Mouse (Mus musculus): ENCODE results near the gene Snrnp70. TPM values are rescaled to one million over a fixed set of nuclear protein-coding genes. Genes with fewer than 3 reads are reported as not detected.
"Not testable (repeated sequence)": the region's sequence is repeated elsewhere in the genome, so short reads cannot be mapped to it uniquely, and the experiment has no call there.

The Snrnp70 gene
- total RNA-seq, 2 experiments from 2014 or later = 262 to 325 TPM

DNA sequence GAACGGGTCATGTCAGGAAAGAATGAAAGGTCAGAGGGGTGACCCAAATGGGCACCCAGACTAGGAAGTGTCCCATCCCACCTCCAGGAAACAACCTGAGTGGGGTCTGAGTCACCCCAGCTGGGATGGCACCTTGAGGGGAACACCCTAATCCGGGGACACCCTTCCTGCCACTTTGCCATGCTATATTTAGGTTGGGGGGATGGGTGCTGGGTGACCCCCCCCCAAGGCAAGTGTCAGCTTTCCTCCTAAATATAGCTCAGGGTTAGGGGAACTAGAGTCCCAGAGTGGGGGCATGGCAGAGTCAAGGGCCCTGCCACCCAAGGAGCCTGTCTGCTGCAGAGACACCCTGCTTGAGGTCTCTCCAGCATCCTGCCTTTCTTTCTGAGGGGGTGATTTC, 16.9 kb upstream of the Snrnp70 start:
- DNase-seq (ENCODE audit: low spot score in 2 of 2) = no peak

DNA sequence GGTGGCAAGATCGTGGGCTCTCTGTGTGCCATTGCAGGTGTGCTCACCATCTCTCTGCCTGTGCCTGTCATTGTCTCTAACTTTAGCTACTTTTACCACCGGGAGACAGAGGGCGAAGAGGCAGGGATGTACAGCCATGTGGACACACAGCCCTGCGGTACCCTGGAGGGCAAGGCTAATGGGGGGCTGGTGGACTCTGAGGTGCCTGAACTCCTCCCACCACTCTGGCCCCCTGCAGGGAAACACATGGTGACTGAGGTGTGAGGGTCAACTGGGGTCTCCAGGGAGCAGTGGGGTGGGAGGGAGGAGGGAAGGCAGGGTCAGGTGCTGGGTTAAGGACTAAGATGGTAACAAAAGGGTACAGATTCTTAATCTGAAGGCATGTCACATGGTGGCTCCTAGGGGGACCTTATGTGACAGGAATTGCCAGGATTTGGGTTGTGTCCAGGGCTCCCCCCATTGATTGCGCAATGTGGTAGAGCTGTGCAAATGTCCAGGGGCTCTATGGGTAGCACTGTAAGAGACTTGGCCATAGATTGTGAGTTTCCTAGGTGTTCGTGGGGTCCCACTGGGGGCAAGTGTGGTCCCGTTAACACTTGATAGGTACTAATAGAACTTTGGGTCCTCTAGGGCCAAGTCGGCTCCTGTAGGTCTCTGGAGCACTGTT, 14.1 kb upstream of the Snrnp70 start:
- no peak for DNase-seq (ENCODE audit: low spot score in 2 of 2)

DNA sequence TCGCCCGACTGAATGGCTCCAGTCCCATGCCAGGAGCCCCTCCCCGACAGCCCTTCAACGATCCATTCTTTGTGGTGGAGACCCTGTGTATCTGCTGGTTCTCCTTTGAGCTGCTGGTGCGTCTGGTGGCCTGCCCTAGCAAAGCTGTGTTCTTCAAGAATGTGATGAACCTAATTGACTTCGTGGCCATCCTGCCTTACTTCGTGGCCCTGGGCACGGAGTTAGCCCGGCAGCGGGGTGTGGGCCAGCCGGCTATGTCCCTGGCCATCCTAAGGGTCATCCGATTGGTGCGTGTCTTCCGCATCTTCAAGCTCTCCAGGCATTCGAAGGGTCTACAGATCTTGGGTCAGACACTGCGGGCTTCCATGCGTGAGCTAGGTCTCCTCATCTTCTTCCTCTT, 13.4 kb upstream of the Snrnp70 start:
- DNase-seq (ENCODE audit: low spot score in 2 of 2) = no peak

DNA sequence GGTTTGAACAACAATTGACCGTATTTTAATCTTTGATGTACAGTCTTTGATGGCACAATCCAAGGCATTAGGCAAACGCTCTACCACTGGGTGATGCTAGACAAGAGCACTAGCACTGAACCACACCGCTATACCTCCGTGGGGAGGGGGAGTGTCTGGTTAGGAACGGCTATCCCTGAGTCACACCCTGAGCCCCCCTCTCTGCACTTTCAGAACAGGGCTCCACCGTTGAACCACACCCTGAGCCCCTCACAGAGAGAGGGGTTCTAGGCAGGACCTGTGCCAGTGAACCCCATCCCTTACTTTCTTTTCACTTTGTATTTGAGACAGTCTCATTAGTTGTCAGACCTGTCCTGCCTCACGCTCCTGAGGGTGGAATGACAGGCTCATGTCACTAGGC, 12.8 kb upstream of the Snrnp70 start:
- DNase-seq (ENCODE audit: low spot score in 2 of 2) = no peak

DNA sequence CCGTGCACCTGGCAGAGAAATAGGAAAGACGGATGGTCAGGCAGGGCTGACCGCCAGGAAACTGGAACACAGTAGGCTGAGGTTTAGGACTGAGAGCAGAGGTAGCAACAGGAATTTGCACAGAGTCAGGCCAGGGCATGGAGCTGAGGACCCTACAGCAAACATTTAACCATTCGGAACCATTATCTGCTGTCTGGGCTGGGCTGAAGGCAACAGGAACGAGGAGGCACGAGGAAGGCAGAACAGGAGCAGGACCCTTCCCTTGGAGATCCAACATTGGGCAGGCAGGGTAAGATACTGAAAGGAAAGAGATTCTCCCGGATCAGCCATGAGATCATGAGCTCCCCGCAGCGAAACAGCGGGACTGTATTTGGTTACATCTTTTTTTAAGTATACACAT, 12.3 kb upstream of the Snrnp70 start:
- DNase-seq (ENCODE audit: low spot score in 2 of 2) = no peak

DNA sequence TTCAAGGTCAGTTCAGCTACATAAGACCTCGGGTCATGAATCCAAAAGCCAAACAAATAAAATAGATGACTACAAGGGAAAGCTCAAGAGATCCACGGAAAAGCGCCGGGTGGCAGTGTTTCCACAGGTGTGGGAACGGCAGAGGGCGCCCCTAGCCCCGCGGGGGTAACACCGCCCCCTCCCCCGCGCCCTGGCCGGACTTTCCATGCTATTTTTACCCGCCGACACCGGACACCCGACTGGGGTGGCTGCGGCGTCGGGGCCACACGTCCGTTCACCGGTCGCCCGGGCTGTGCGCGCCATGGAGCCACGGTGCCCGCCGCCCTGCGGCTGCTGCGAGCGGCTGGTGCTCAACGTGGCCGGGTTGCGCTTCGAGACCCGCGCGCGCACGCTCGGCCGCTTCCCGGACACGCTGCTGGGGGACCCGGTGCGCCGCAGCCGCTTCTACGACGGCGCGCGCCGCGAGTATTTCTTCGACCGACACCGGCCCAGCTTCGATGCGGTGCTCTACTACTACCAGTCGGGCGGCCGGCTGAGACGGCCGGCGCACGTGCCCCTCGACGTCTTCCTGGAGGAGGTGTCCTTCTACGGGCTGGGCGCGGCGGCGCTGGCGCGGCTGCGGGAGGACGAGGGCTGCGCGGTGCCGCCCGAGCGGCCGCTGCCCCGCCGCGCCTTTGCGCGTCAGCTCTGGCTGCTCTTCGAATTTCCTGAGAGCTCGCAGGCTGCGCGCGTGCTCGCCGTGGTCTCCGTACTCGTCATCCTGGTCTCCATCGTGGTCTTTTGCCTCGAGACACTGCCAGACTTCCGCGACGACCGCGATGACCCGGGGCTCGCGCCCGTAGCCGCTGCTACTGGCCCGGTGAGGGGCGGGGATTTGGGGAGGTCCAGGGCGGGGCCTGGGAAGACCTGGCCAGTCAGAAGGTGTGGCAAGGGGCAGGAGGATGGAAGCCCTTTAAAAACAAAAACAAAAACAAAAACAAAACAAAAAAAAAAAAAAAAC, 10.9 kb upstream of the Snrnp70 start:
- no peak for DNase-seq (ENCODE audit: low spot score in 2 of 2)

DNA sequence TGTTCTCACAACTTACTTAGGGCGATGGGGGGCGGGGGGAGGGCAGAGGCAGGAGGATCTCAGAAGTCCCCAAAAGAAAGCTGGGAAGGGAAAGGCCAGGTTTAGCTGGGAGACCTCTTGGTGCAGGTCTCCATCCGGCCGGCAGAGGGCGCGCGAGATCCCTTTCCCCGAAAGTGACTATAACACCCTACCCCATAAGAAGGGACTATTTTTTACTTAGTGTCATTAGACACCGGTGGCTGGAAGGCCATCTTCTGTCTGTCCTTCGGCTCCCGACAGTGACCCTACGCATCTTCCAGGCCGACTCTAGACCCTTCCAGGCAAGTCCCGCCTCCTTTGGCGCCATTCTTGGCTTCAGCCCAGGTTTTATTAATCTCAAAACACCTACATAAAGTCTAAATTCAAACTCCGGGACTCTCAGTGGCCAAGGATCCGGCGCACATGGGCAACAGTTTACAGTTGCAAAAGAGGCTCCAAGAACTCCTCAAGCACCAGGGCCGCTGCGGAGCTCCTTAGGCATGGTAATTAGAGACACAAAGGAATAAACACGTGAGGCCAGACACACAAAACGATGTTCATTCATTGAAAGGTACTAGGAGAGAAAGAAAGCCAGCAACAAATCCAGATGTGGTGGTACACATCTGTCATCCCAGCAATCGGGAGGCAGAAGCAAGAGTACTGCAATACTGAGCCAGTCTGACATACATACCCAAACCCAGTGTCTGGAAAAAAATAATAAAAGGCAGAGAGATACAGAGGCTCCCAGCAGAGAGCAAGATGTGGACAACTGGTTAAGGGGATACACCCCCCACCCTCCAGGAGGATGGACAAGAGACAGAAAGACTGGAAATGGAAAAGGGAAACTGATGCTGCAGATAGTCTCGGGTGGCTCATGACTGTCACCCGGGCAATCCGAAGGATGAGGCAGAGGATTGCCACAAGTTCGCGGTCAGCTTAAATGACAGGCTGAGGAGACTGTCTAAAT, 9.8 kb upstream of the Snrnp70 start, which contains the start of gene Kcna7:
Gene Kcna7 (plus strand): TSS at position 563 of the 985 bp plus-strand sequence.
- DNase-seq (ENCODE audit: low spot score in 2 of 2) = peak; percentile 75 to 82

DNA sequence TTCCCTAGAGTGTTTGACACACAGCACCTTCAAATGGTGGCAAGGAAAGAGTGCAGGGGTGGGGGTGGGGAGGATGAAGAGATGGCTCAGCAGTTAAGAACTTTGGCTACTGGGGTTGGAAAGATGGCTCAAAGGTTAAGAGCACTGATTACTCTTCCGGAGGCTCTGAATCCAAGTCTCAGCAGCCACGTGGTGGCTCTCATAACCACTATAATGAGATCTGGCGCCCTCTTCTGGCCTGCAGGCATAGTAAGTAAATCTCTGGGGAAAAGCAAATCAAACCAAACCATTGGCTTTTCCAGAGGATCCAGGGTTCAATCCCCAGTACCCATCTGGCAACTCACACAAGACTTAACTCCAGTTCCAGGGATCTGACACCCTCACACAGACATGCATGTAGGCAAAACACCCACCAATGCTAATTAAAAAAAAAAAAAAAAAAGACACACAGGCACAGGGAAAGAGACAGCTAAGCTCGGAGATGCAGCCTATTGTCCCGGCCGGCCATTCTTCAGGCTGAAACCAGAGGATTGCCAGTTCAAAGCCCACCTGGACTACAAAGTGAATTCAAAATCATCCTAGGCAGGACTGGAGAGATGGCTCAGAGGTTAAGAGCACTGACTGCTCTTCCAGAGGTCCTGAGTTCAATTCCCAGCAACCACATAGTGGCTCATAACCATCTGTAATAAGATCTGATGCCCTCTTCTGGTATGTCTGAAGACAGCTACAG, 8.2 kb upstream of the Snrnp70 start:
- peak; percentile 53 to 71 for DNase-seq (ENCODE audit: low spot score in 2 of 2)

DNA sequence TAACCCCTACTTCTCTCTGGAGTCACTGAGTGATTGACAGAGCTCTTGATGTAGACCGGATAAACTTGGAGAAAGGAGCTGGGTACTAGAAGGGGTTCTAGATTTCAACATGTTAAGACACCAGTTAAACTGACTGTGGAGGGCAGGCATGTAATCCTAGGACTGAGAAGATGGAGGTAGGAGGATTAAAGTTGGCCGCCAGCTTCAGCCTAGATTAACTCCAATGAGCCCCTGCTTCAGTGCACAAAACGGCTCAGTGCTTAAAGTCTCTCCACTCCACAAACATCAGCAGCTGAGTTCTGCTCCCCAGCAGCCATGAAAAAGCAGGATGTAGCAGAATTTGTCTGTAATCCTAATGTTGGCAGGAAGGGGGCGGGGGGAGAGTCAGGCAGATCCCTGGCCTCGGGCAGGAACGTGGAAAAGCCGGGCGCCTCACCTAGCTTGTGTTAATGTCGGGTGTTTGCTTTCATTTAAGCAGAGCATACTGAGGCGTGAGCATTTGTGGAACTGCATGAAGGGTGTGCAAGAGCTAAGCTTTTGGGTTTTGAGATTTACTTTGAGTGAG, 6.1 kb upstream of the Snrnp70 start:
- no peak for DNase-seq (ENCODE audit: low spot score in 2 of 2)

DNA sequence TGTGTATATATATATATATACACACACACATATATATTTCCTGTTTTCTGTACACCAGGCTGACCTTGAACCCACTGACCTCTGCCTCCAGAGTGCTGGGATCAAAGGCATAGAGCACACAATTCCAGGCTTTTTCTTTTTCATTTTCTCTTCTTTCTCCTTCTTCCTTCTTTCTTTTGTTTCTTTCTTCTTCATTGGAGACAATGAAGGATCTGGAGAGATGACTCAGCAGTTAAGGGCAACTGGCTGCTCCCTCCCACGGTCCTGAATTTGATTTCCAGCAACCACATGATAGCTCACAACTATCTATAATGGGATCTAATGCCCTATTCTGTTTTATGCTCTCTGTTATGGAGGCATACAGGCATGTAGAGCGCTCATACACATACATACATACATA, 1.2 kb upstream of the Snrnp70 start:
- no peak for DNase-seq (ENCODE audit: low spot score in 2 of 2)

DNA sequence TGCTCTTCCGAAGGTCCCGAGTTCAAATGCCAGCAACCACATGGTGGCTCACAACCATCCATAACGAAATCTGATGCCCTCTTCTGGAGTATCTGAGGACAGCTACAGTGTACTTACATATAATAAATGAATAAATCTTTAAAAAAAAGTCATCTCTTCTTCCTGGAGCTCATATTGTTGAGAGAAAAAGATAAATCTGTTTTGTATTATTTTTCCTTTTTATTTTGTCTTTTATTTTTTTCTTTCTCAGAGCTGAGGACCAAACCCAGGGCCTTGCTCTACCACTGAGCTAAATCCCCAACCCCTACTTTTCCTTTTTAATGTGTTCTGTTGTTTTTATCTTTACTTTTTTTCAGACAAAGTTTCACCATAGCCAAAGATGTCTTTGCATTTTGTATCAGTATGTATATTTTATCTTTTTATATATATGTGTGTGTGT, 814 bp upstream of the Snrnp70 start:
- not testable (repeated sequence) for DNase-seq (ENCODE audit: low spot score in 2 of 2)

DNA sequence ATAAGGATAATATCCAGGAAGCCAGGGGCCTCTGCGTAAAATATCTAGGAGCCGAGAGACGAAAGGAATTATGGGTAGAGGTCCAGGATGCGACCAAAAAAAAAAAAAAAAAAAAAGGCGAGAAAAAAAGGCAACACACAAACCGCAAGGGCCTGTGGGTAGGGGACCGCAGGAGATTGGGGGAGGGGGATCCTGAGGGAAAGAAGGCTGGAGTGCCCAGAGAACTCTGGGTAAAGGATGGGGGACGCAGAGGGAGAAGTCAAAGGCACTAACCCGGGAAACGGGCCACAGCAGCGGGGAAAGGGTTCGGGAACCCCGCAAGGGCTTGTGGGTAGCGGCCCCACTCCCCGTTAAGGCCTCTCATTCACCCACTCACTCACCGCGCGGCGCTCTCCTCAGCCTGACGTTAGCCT, 407 bp downstream of the Snrnp70 start:
- DNase-seq (ENCODE audit: low spot score in 2 of 2) = no peak

DNA sequence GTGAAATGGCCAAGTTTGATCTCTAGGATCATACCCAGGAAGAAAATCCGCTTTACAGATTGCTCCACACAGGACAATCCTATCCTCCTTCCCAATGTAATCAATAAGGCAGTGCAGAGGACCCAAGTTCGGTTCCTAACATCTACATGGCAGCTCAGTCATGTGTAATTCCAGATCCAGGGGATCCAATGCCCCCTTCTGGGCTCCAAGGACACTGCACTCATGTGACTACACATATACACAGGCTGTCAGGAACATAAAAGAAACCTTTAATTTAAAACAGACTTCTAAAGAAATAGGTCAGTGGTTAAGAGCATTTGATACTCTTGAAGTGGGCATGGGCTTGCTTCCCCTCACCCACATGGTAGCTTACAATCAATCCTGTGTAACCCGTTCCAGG, 9.5 kb downstream of the Snrnp70 start:
- no peak for DNase-seq (ENCODE audit: low spot score in 2 of 2)

DNA sequence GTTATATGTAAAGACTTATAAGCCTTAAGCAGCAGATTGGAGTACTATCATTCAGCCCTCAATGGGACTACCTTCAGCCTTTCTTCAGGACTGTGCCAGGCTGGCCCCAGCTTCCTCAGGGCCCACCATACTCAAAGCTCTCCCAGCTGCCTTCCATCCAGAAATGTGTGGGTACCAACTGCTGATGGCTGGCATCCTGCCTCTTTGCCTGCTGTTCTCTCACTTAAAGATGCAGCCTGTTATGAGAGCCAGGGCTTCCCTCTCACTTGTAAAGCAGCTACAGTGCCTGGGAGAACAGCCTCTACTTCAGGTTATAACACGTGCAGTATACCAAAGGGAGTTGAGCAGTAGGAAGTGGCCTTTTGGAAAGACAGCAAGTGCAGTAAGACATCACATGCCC, 19.5 kb downstream of the Snrnp70 start:
- no peak for DNase-seq (ENCODE audit: low spot score in 2 of 2)

DNA sequence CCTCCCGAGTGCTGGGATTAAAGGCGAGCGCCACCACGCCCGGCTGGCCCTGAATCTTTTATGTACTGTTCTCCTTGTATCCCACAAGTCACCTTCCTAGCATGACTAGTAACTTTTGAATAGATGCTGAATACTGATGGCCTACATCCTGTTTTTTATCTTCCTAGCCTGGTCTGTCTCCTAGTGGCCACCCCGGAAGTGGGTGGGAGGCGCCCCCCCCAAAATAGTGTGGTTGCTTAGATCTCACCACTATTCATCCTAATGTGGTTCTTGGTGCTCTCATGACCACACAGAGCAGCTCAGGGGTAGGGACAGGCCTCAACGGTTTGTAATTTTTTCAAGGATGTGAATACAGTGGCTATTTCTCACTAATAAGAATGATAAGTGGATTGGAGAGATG, 20.9 kb downstream of the Snrnp70 start:
- DNase-seq (ENCODE audit: low spot score in 2 of 2) = no peak

DNA sequence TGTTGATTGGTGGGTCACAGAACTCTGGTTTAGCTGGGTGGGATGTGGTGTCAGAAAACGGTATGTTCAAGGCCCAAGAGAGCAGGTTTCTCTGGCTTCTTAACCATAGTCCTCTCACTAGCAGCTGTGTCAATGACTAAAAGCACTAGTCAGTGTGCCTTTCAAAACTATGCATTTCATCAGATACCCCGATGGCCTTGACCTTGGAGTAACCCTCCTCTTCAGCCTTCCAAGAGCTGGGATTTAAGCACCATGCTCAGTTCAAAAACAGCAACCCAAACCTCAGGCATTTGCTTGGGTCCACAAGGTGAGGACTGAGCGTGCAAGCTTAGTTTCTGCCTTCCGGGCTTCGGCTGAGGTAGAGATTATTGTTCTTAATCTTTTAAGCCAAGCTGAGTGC, 23.2 kb downstream of the Snrnp70 start:
- no peak for DNase-seq (ENCODE audit: low spot score in 2 of 2)

DNA sequence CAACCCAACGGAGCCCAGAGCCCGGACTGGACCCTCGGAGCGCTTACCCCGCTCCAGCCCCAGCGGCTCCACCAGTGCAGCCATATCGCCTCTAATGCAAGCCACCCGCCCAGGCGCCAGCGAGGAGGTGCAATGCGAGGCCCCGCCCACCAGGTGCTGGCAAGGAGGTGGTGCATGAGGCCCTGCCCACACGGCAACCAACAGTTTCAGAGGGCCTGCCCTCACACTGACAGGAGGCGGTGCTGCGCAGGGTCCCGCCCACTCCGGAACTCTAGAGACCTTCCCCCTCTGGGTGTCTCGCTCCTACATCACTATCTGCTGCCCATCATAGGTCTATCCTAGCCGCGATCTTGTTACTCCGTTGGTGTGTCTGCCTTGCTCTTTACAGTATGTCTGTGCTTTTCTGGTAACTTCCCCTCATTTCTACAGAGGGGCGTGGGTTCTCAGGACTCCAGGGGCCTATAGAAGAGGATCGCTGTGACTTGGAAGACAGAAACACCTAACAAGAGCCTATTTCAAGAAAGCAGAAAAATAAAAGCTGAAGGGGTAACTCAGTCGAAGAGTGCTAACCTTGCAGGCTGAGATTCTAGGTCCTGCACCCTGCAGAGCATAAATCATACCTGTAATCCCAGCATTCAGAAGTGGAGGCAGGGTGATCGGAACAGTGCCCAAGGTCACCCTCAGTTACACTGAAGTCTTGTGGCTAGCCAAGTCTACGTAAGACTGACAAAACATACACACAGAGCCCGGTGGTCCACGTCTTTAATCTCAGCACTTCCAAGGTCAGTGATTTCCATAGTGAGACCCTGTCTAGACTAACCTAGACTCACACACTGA, 24.8 kb downstream of the Snrnp70 start, which contains the start of gene Lin7b:
Gene Lin7b (minus strand): TSS at position 109 of the 837 bp plus-strand sequence.
- peak; percentile 78 to 82 for DNase-seq (ENCODE audit: low spot score in 2 of 2)

DNA sequence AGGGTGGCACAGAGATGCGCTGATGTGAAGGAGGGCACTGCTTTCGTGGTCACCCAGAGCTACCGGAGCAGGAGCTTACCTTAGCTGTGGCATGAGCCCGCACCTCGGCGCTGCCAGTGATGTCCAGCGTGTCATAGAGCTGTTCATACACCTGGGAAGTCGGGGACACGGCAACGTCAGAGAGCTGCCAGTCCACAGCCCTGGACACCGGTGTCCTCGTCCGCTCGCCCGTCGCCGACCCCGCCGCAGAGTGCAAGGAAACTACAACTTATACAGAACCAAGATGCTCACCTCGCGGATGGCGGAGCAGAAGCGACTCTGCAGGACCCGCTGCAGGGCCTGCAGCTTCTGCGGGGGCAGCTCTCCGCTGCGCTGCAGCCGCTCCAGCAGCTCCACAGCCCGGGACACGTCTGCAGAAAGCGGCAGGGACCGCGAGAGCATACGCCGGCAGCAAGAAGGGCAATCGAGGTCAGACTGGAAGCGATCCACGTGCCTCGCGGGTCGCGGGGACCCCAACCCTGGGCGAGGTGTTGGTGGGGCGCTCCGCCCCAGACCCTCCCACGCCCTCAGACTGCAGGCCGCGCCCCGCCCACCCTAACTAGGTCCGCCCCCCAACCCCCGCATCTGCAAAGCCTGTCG, 25.6 kb downstream of the Snrnp70 start:
- DNase-seq (ENCODE audit: low spot score in 2 of 2) = peak in 1 of 2 experiments; percentile 39

Measured in adrenal gland, adult 18-20 months (tissue).